Mouse (Mus musculus) adrenal gland, postnatal 10 days (tissue): ENCODE results near the gene Igfals. TPM values are rescaled to one million over a fixed set of nuclear protein-coding genes. Genes with fewer than 3 reads are reported as not detected.

Experiments used
- DNase-seq: peaks from one replicate; pipeline ENCODE4 v3.0.0; 2021; ENCODE audit warnings: mixed read lengths
- total RNA-seq, 2 experiments: library from RNA; stranded (reverse); gene quantifications; 2 replicates each; pipeline ENCODE4 v1.2.3; 2021

The Igfals gene
- total RNA-seq, 2 experiments from 2014 or later, result 9.1 to 17.1 TPM

GRCm38 (mm10) chr17:24861785-24862184 lies 4.0 kb upstream of the Igfals start:
- no peak for DNase-seq

GRCm38 (mm10) chr17:24867914-24868313 lies 2.1 kb downstream of the Igfals start:
- no peak for DNase-seq

GRCm38 (mm10) chr17:24873695-24874404 lies 8.1 kb downstream of the Igfals start:
- DNase-seq, result no peak

- DNase-seq, result no peak
Measured at GRCm38 (mm10) chr17:24874405-24874745, 8.6 kb downstream of the Igfals start.

- no peak for DNase-seq
Measured at GRCm38 (mm10) chr17:24874989-24875388, 9.2 kb downstream of the Igfals start.

GRCm38 (mm10) chr17:24877336-24878116 lies 11.7 kb downstream of the Igfals start:
- peak; percentile 66 for DNase-seq

- peak; percentile 79 for DNase-seq
Measured at GRCm38 (mm10) chr17:24878117-24878397, 12.3 kb downstream of the Igfals start.

GRCm38 (mm10) chr17:24878531-24878930 lies 12.7 kb downstream of the Igfals start:
- DNase-seq, result peak; percentile 58

- DNase-seq, result peak; percentile 61
Measured at GRCm38 (mm10) chr17:24881738-24882440, 16.1 kb downstream of the Igfals start.

GRCm38 (mm10) chr17:24884391-24884790 lies 18.6 kb downstream of the Igfals start:
- DNase-seq, result no peak

- DNase-seq, result no peak
Measured at GRCm38 (mm10) chr17:24885356-24886133, 19.7 kb downstream of the Igfals start.

GRCm38 (mm10) chr17:24886134-24886931 lies 20.5 kb downstream of the Igfals start, which contains the start of the genes Nubp2 and Spsb3:
Nubp2 (minus strand) TSS chr17:24886349.
Spsb3 (plus strand) TSS chr17:24886643.
- peak; percentile 98 for DNase-seq

- DNase-seq, result no peak
Measured at GRCm38 (mm10) chr17:24886932-24887271, 21.1 kb downstream of the Igfals start.

GRCm38 (mm10) chr17:24887291-24888080 lies 21.7 kb downstream of the Igfals start:
- DNase-seq, result no peak

- DNase-seq, result no peak
Measured at GRCm38 (mm10) chr17:24888862-24889261, 23.1 kb downstream of the Igfals start.

- DNase-seq, result no peak
Measured at GRCm38 (mm10) chr17:24890151-24891092, 24.6 kb downstream of the Igfals start.

- no peak for DNase-seq
Measured at GRCm38 (mm10) chr17:24891321-24891720, 25.5 kb downstream of the Igfals start.

- no peak for DNase-seq
Measured at GRCm38 (mm10) chr17:24892785-24893184, 27.0 kb downstream of the Igfals start.

- no peak for DNase-seq
Measured at GRCm38 (mm10) chr17:24893276-24893675, 27.5 kb downstream of the Igfals start.
